Mouse (Mus musculus) c-Kit-negative CD71-positive TER-119-positive erythroid progenitor cells, embryonic 14.5 days (primary cell): ENCODE measurements around the gene Abhd4.
"Not testable (repeated sequence)": the region's sequence is repeated elsewhere in the genome, so short reads cannot be mapped to it uniquely, and the experiment has no call there.

Experiments used
- DNase-seq: peaks from one replicate; pipeline ENCODE4 v3.0.0-alpha.2; 2013; ENCODE audit warnings: low read depth, low spot score

Abhd4 gene

GRCm38 (mm10) chr14:54223315-54224063 is 30.5 kb upstream of the Abhd4 start:
- no peak for DNase-seq

- no peak for DNase-seq
Measured at GRCm38 (mm10) chr14:54224064-54224417, 29.9 kb upstream of the Abhd4 start.

GRCm38 (mm10) chr14:54224484-54225467 is 29.2 kb upstream of the Abhd4 start:
- DNase-seq = no peak

GRCm38 (mm10) chr14:54225725-54226124 is 28.3 kb upstream of the Abhd4 start:
- no peak for DNase-seq

GRCm38 (mm10) chr14:54226911-54227811 is 26.8 kb upstream of the Abhd4 start:
- DNase-seq = no peak

- peak; percentile 60 for DNase-seq
Measured at GRCm38 (mm10) chr14:54227911-54228451, 26.0 kb upstream of the Abhd4 start.

- DNase-seq = no peak
Measured at GRCm38 (mm10) chr14:54228501-54228900, 25.5 kb upstream of the Abhd4 start.

GRCm38 (mm10) chr14:54228933-54229713 is 24.9 kb upstream of the Abhd4 start:
- DNase-seq = no peak

GRCm38 (mm10) chr14:54229849-54230248 is 24.1 kb upstream of the Abhd4 start:
- not testable (repeated sequence) for DNase-seq

GRCm38 (mm10) chr14:54230638-54231150 is 23.3 kb upstream of the Abhd4 start:
- no peak for DNase-seq

- no peak for DNase-seq
Measured at GRCm38 (mm10) chr14:54231176-54231956, 22.6 kb upstream of the Abhd4 start.

- no peak for DNase-seq
Measured at GRCm38 (mm10) chr14:54232143-54232542, 21.8 kb upstream of the Abhd4 start.

GRCm38 (mm10) chr14:54232811-54233558 is 21.0 kb upstream of the Abhd4 start:
- DNase-seq = no peak

GRCm38 (mm10) chr14:54233559-54234143 is 20.3 kb upstream of the Abhd4 start:
- DNase-seq = no peak

- no peak for DNase-seq
Measured at GRCm38 (mm10) chr14:54234231-54235040, 19.6 kb upstream of the Abhd4 start.

GRCm38 (mm10) chr14:54235825-54236540 is 18.0 kb upstream of the Abhd4 start:
- no peak for DNase-seq

GRCm38 (mm10) chr14:54236881-54237280 is 17.1 kb upstream of the Abhd4 start:
- no peak for DNase-seq
